Mouse (Mus musculus) liver, embryonic 13.5 days (tissue): ENCODE data around the gene Zfp687. TPM values are rescaled to one million over a fixed set of nuclear protein-coding genes. Genes with fewer than 3 reads are reported as not detected.

Experiments
- ATAC-seq: fragments of 200-750 bp; cut with Nextera tagmentation; 2 replicates; pipeline ENCODE4 v1.8.0; 2017; ENCODE audit warnings: low read depth, mild to moderate bottlenecking, moderate number of reproducible peaks, moderate library complexity
- DNase-seq: peaks from one replicate; pipeline ENCODE4 v3.0.0; 2022
- H3K27ac ChIP-seq: fragments of 300-500 bp; sonication (generic); 2 replicates; pipeline ENCODE4 v1.5.1; 2015; ENCODE audit warnings: moderate library complexity, mild to moderate bottlenecking, inconsistent platforms
- H3K27me3 ChIP-seq: fragments of 300-500 bp; sonication (generic); 2 replicates; pipeline ENCODE4 v1.6.1; 2015; ENCODE audit warnings: mild to moderate bottlenecking, inconsistent platforms
- H3K36me3 ChIP-seq: fragments of 300-500 bp; sonication (generic); 2 replicates; pipeline ENCODE4 v1.6.1; 2015; ENCODE audit warnings: mild to moderate bottlenecking, inconsistent platforms
- H3K4me1 ChIP-seq: fragments of 300-500 bp; sonication (generic); replicated peaks from 2 replicates; pipeline ENCODE4 v1.6.1; 2015; ENCODE audit warnings: inconsistent platforms
- H3K4me2 ChIP-seq: fragments of 300-500 bp; sonication (generic); 2 replicates; pipeline ENCODE4 v1.6.1; 2015; ENCODE audit warnings: inconsistent platforms, mild to moderate bottlenecking, moderate library complexity
- H3K4me3 ChIP-seq: fragments of 300-500 bp; sonication (generic); replicated peaks from 2 replicates; pipeline ENCODE4 v1.5.1; 2015; ENCODE audit warnings: mild to moderate bottlenecking, inconsistent platforms
- H3K9ac ChIP-seq: fragments of 300-500 bp; sonication (generic); 2 replicates; pipeline ENCODE4 v1.6.1; 2015; ENCODE audit warnings: mild to moderate bottlenecking, inconsistent platforms
- H3K9me3 ChIP-seq: fragments of 300-500 bp; sonication (generic); replicated peaks from 2 replicates; pipeline ENCODE4 v1.6.1; 2016; ENCODE audit warnings: inconsistent platforms
- WGBS: fragments of 180-500 bp; shearing (Covaris S2); methylation state at CpG from one replicate; pipeline ENCODE4 v1.1.7; 2015; ENCODE audit not compliant: insufficient replicate concordance; 5-methylcytosine and 5-hydroxymethylcytosine counted together
- polyA plus RNA-seq: library from polyadenylated mRNA; unstranded; fragments of >200 nt; fragmentation: Nextera tagmentation; extraction: Ambion mirVana; gene quantifications from 2 replicates; pipeline ENCODE4 v1.2.1, GENCODE M21; 2015

The Zfp687 gene
- 5.8 and 8.2 TPM in 2 replicates for polyA plus RNA-seq

- H3K4me1 ChIP-seq = peaks cover 56% of the 10 kb centered on the region
- peaks cover 22% of the 10 kb centered on the region for H3K36me3 ChIP-seq
- peak; percentile 99 for DNase-seq
- no peaks in the 10 kb centered on the region for H3K9me3 ChIP-seq
- peak within 1 kb of the TSS; percentile 85 for H3K9ac ChIP-seq
- peak within 1 kb of the TSS; percentile 97 for H3K4me2 ChIP-seq
- H3K27ac ChIP-seq = peak within 1 kb of the TSS; percentile 97
- WGBS = under 1% methylated on average over 29 of the region's 37 CpGs
- H3K27me3 ChIP-seq = no peaks in the 10 kb centered on the region
- peak; percentile 97 for ATAC-seq
- peak within 1 kb of the TSS; percentile 85 for H3K4me3 ChIP-seq
Measured at GRCm38 (mm10) chr3:95015337-95015872, at the start of gene Zfp687. Zfp687 (minus strand) TSS chr3:95015448.

DNA sequence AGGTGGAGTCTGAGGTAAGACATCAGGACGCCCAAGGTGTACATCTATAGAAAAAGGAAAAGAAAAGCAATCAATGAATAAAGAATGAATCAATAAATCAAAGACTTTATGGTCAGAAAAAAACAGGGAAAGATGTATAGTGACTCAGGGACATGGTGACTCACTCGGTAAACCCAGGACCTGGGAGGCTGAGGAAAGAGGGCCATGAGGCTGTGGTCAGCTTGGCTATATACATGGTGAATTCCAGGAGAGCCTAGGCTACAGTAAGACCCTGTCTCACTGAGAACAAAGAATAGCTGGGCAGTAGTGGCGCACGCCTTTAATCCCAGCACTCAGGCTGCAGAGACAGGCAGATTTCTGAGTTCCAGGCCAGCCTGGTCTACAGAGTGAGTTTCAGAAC lies 48.5 kb upstream of the Zfp687 start:
- no peak overlapping the region for H3K4me3 ChIP-seq
- 86% methylated on average over 4 of the region's 4 CpGs for WGBS

GRCm38 (mm10) chr3:95058078-95058477 lies 42.8 kb upstream of the Zfp687 start:
- H3K4me2 ChIP-seq = no peak overlapping the region
- no peak overlapping the region for H3K4me3 ChIP-seq
- H3K27me3 ChIP-seq = no peaks in the 10 kb centered on the region
- DNase-seq (no peak), ATAC-seq (no peak)
- no peak overlapping the region for H3K9ac ChIP-seq
- 84% methylated on average over 8 of the region's 8 CpGs for WGBS
- no peak overlapping the region for H3K27ac ChIP-seq
- peaks cover 50% of the 10 kb centered on the region for H3K36me3 ChIP-seq
- H3K9me3 ChIP-seq = no peaks in the 10 kb centered on the region
- H3K4me1 ChIP-seq = peaks cover 35% of the 10 kb centered on the region

More for the DNA sequence above, 48.5 kb upstream of the Zfp687 start:
- Histone ChIP-seq H3K27ac (no peak overlapping the region), H3K36me3 (peaks cover 98% of the 10 kb centered on the region), H3K9me3 (no peaks in the 10 kb centered on the region), H3K4me2 (no peak overlapping the region), H3K4me1 (no peaks in the 10 kb centered on the region; the same call in 1 of the 2 replicates), H3K9ac (no peak overlapping the region), H3K27me3 (no peaks in the 10 kb centered on the region)
- DNase-seq (no peak), ATAC-seq (no peak)

DNA sequence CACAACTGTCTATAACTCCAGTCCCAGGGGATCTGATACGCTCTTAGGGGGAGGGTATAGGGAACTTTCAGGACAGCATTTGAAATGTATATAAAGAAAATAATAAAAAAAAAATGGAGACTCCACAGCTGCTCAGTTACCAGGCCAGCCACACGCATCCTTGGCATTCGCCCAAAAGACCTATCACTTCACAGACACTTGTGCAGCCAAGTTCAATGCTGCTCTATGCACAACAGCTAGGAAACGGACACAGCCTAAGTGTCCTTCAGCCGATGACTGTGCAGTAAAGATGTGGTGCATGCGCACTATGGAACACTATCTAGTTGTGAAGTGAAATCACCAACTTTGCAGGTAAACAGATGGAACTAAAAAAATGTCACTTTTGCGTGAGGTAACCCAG lies 41.0 kb upstream of the Zfp687 start:
- Histone ChIP-seq H3K27ac (peak overlapping the region; percentile 53), H3K36me3 (peaks cover 32% of the 10 kb centered on the region), H3K9ac (no peak overlapping the region), H3K27me3 (no peaks in the 10 kb centered on the region), H3K4me1 (peaks cover 50% of the 10 kb centered on the region), H3K9me3 (no peaks in the 10 kb centered on the region), H3K4me2 (no peak overlapping the region), H3K4me3 (no peak overlapping the region)
- no peak for DNase-seq
- no peak for ATAC-seq
- WGBS = 45% methylated on average over 7 of the region's 7 CpGs

DNA sequence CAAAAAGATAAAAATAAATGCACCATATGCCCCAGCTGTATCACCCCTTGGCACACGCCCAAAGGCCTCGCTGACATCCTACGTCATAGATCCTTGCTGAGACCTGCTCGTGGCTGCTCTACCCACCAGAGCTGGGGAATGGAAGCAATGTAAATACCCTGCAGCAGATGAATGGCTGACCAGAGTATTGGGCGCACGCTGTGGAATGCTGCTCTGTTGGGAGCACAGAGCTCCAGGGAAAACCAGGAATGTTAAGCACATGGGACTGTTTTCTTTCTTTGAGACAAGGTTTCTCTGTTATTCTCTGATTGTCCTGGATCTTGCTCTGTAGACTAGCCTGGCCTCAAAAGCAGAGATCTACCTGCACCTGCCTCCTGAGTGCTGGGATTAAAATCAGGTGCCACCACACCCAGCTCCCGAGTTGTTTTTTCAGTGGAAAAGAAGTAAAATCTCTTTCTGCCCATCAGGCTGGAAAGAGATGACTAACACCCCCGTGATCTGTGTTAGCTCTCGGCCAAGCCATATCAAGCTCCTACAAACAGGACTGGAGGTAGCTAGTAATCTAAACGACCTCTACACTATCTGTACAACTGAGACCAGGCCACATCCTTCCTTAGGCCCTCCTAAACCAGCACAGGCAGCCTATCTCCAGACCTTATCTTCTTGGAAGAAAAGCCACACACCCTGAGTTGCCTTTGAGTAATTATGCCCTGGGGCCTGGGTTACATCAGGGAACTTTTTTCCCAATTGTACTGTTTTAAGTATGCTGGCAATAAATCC lies 39.4 kb upstream of the Zfp687 start:
- H3K27me3 ChIP-seq = no peaks in the 10 kb centered on the region
- H3K27ac ChIP-seq = peak overlapping the region; percentile 74
- H3K4me2 ChIP-seq = peak overlapping the region; percentile 57
- ATAC-seq (peak; percentile 93), DNase-seq (peak; percentile 50)
- peaks cover 16% of the 10 kb centered on the region for H3K36me3 ChIP-seq
- 11% methylated on average over 10 of the region's 10 CpGs for WGBS
- H3K4me1 ChIP-seq = peaks cover 56% of the 10 kb centered on the region
- H3K9me3 ChIP-seq = no peaks in the 10 kb centered on the region
- H3K4me3 ChIP-seq = no peak overlapping the region
- H3K9ac ChIP-seq = 0 out of 2 replicates have a peak overlapping the region, but pooled peaks have one; percentile 0

GRCm38 (mm10) chr3:95053701-95054100 lies 38.5 kb upstream of the Zfp687 start:
- no peak overlapping the region for H3K9ac ChIP-seq
- H3K4me1 ChIP-seq = peaks cover 56% of the 10 kb centered on the region
- no peak overlapping the region for H3K4me3 ChIP-seq
- H3K4me2 ChIP-seq = no peak overlapping the region
- H3K27me3 ChIP-seq = no peaks in the 10 kb centered on the region
- peaks cover 7% of the 10 kb centered on the region for H3K36me3 ChIP-seq
- 26% methylated on average over 3 of the region's 3 CpGs for WGBS
- no peak overlapping the region for H3K27ac ChIP-seq
- ATAC-seq (no peak), DNase-seq (peak; percentile 32)
- H3K9me3 ChIP-seq = no peaks in the 10 kb centered on the region

- DNase-seq = peak; percentile 47
- Histone ChIP-seq H3K4me1 (peaks cover 62% of the 10 kb centered on the region), H3K36me3 (peaks cover 1% of the 10 kb centered on the region), H3K4me2 (no peak overlapping the region), H3K27me3 (no peaks in the 10 kb centered on the region), H3K9ac (no peak overlapping the region), H3K4me3 (no peak overlapping the region), H3K9me3 (no peaks in the 10 kb centered on the region), H3K27ac (no peak overlapping the region)
- ATAC-seq = no peak
- 36% methylated on average over 1 of the region's 1 CpGs for WGBS
Measured at GRCm38 (mm10) chr3:95052959-95053358, 37.7 kb upstream of the Zfp687 start.

DNA sequence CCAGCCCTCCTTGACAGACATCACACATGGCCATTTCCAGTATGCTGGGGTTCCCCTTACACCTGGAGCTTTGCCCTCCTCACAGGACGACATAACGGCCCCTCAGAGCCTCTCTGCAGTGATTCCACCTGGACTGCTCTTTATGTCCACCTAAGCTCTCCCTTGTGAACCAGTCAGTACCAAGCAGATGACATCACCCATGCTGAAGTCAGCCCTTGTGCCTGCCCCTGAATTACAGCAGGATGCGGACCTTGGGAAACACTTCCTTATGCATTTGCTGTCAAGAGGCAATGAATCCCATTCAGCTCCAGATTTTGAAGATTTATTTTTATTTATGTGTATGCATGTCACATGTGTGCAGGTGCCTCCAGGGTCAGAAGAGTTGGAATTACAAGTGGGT lies 32.7 kb upstream of the Zfp687 start:
- no peak overlapping the region for H3K4me3 ChIP-seq
- no peak overlapping the region for H3K4me2 ChIP-seq
- no peaks in the 10 kb centered on the region for H3K36me3 ChIP-seq
- H3K27me3 ChIP-seq = no peaks in the 10 kb centered on the region
- H3K27ac ChIP-seq = 0 out of 2 replicates have a peak overlapping the region, but pooled peaks have one; percentile 81
- 75% methylated on average over 3 of the region's 3 CpGs for WGBS
- DNase-seq = no peak
- ATAC-seq = no peak
- H3K9ac ChIP-seq = no peak overlapping the region
- H3K4me1 ChIP-seq = peaks cover 62% of the 10 kb centered on the region
- no peaks in the 10 kb centered on the region for H3K9me3 ChIP-seq

DNA sequence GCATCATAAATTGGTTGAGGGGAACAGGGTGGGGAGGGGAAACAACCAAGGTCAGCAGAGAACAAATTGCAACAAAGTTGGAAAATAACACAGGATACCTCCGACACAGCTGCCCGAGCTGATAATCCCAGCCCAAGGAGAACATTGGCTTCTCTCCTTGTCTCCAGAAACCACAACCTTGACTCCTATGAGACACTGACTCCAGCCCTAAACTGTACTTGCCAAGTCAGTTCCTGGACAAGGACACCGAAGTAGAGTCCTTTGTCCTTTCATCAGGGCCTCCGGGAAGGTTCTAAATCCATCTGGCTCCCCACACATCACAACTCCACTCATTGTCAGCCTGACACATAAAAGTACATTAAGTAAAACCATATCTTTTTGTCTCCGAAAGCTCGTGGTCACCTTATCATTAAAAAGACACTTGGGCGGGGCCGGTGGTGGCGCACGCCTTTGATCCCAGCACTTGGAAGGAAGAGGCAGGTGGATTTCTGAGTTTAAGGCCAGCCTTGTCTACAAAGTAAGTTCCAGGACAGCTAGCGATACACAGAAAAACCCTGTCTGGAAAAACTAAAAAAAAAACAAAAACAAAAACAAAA lies 31.3 kb upstream of the Zfp687 start:
- ATAC-seq (peak; percentile 23), DNase-seq (no peak)
- Histone ChIP-seq H3K4me3 (peak overlapping the region; percentile 24), H3K27me3 (no peaks in the 10 kb centered on the region), H3K36me3 (no peaks in the 10 kb centered on the region), H3K4me2 (peak overlapping the region; percentile 54), H3K9me3 (no peaks in the 10 kb centered on the region), H3K27ac (peak overlapping the region; percentile 81), H3K9ac (peak overlapping the region; percentile 34), H3K4me1 (peaks cover 58% of the 10 kb centered on the region)
- 14% methylated on average over 11 of the region's 11 CpGs for WGBS

- no peaks in the 10 kb centered on the region for H3K27me3 ChIP-seq
- 0 out of 2 replicates have a peak overlapping the region, but pooled peaks have one; percentile 33 for H3K9ac ChIP-seq
- DNase-seq (no peak), ATAC-seq (no peak)
- no peaks in the 10 kb centered on the region for H3K9me3 ChIP-seq
- peaks cover 71% of the 10 kb centered on the region for H3K4me1 ChIP-seq
- H3K4me3 ChIP-seq = no peak overlapping the region
- WGBS = 49% methylated on average over 6 of the region's 6 CpGs
- H3K27ac ChIP-seq = peak overlapping the region; percentile 76
- H3K36me3 ChIP-seq = peaks cover 18% of the 10 kb centered on the region
- no peak overlapping the region for H3K4me2 ChIP-seq
Measured at GRCm38 (mm10) chr3:95043251-95043650, 28.0 kb upstream of the Zfp687 start.

- DNase-seq (no peak), ATAC-seq (peak; percentile 30)
- Histone ChIP-seq H3K4me3 (peak overlapping the region; percentile 89), H3K9ac (peak overlapping the region; percentile 91), H3K27me3 (no peaks in the 10 kb centered on the region), H3K27ac (peak overlapping the region; percentile 76), H3K4me2 (peak overlapping the region; percentile 65), H3K9me3 (no peaks in the 10 kb centered on the region), H3K4me1 (peaks cover 67% of the 10 kb centered on the region), H3K36me3 (peaks cover 22% of the 10 kb centered on the region)
- WGBS = 8% methylated on average over 7 of the region's 7 CpGs
Measured at GRCm38 (mm10) chr3:95042838-95043229, 27.6 kb upstream of the Zfp687 start.
